Mouse (Mus musculus): ENCODE results near the gene Mbd3. TPM values are rescaled to one million over a fixed set of nuclear protein-coding genes. Genes with fewer than 3 reads are reported as not detected.
A peak's percentile ranks its signal among the peaks of the same experiment; 100 is the strongest.

The Mbd3 gene
- polyA plus RNA-seq, 1 experiment, result 186 TPM

DNA sequence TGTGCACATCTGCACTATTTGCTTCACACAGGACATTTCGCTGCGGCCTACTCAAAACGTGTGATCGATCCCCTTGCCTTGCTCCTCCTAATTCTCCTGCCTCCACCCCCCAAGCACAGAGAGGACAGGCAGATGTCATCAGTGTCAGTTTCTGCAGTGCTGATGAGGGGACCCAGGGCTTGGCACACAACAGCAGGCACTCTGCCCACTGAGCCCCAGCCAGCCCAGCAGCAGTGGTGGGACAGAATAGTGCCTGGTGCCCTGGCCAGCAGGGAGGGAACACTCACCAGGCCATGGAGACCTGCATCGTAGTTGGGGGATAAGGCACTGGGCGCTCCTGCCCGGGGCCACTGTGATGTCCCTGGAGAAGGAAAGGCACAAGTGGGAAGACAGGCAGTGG lies 16.2 kb upstream of the Mbd3 start:
- no peak overlapping the region for H3K27ac ChIP-seq (ENCODE audit: insufficient read depth, low read length)
- no peak for TF ChIP-seq POLR2A (IDR thresholded peaks at IDR 0.05; ENCODE audit: extremely low read depth, insufficient read depth, low read length)
- TF ChIP-seq CTCF (IDR thresholded peaks at IDR 0.05; ENCODE audit: extremely low read depth, insufficient read depth, low read length), result no peak
- no peaks in the 10 kb centered on the region for H3K4me1 ChIP-seq (ENCODE audit: control insufficient read depth, insufficient read depth, low read length)
- no peak overlapping the region for H3K4me3 ChIP-seq (ENCODE audit: insufficient read depth, low read length)

DNA sequence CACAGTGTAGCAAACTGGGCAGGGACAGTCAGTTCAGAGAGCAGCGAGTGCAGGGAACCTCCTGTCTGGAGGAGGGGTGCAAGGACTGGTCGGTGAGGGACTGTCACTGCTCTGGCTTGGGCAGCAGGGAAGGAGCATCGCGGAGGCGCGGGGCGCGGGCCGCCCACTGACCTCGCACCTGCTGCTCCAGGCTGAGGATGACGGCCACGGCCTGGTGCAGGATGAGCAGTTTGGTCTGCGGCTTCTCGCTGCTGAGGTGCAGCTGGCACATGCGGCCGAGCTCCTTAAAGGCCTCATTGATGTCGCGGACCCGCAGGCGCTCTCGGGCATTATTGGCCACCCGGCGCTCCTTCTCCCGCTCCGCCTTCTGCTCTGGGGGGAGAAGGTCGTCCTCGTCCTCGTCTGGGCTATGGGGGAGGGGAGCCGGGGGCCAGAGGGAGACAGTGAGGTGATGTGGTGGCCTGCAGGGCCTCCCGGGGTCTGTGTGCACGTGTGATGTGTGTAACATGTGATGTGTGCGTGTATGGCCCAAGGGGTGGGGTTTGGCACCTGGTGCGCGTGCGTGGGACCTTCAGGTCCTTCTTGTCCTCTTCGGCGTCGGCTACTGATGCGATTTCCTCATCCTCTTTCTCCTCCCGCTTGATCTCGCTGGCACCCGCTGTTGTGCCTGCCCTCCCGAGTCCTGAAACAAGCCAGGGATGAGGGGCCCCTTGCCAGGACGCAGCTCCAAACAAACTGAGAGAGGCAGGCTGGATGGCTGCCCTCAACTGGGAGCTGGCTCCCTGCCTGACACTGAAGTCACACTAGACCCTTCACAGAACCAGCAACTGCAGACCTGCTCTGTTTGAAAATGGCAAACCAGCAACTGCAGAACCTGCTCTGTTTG lies 13.5 kb upstream of the Mbd3 start:
- Histone ChIP-seq H3K4me3 (ENCODE audit: insufficient read depth, low read length) (no peak overlapping the region), H3K4me1 (ENCODE audit: control insufficient read depth, insufficient read depth, low read length) (no peaks in the 10 kb centered on the region), H3K27ac (ENCODE audit: insufficient read depth, low read length) (peak overlapping the region; percentile 53)
- TF ChIP-seq CTCF (IDR thresholded peaks at IDR 0.05; ENCODE audit: extremely low read depth, insufficient read depth, low read length), result no peak
- TF ChIP-seq POLR2A (IDR thresholded peaks at IDR 0.05; ENCODE audit: extremely low read depth, insufficient read depth, low read length), result no peak

- H3K4me3 ChIP-seq (ENCODE audit: insufficient read depth, low read length), result no peak overlapping the region
- H3K27ac ChIP-seq (ENCODE audit: insufficient read depth, low read length), result no peak overlapping the region
- H3K4me1 ChIP-seq (ENCODE audit: control insufficient read depth, insufficient read depth, low read length), result peaks cover 9% of the 10 kb centered on the region
- no peak for TF ChIP-seq POLR2A (IDR thresholded peaks at IDR 0.05; ENCODE audit: extremely low read depth, insufficient read depth, low read length)
- no peak for TF ChIP-seq CTCF (IDR thresholded peaks at IDR 0.05; ENCODE audit: extremely low read depth, insufficient read depth, low read length)
Observed at GRCm38 (mm10) chr10:80407924-80408323, 8.6 kb upstream of the Mbd3 start.

GRCm38 (mm10) chr10:80406684-80407501 lies 7.5 kb upstream of the Mbd3 start, which contains the start of gene Uqcr11:
Gene Uqcr11, minus strand, starts transcription at chr10:80406830.
- peak; percentile 99 for TF ChIP-seq POLR2A (IDR thresholded peaks at IDR 0.05; ENCODE audit: extremely low read depth, insufficient read depth, low read length)
- no peak for TF ChIP-seq CTCF (IDR thresholded peaks at IDR 0.05; ENCODE audit: extremely low read depth, insufficient read depth, low read length)
- Histone ChIP-seq H3K4me1 (ENCODE audit: control insufficient read depth, insufficient read depth, low read length) (peaks cover 9% of the 10 kb centered on the region), H3K27ac (ENCODE audit: insufficient read depth, low read length) (peak within 1 kb of the TSS; percentile 14; the same call in 1 of the 2 replicates), H3K4me3 (ENCODE audit: insufficient read depth, low read length) (peak within 1 kb of the TSS; percentile 72)

DNA sequence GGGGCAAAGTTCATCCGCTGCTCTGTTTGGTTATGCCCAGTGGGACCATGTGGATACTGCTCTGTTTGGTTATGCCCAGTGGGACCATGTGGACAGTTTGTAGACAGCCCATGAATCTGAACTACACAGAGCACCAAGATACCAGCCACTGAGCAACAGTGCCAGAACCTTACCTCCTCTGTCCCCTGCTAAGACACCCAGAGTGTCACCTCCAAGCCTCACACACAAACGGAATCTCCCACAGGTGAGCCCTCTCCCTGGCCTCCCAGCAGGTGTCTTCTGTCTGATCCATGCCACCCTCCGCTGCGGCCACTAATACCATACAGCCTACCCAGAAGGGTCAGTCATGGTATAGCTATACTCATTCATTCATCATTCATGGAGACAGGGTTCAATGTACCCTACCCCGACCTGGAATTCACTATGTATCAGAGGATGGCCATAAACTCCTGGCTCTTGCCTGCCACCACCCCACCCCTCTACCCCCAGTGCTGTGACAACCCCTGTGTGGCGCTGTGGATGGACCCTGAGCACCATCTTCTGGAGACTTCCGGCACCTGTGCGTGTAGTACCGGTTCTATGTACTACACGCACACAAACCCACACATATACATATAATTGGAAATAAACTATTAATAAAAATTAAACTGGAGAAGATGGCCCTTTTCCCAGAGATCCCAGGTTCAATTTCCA lies 6.3 kb upstream of the Mbd3 start:
- Histone ChIP-seq H3K27ac (ENCODE audit: insufficient read depth, low read length) (no peak overlapping the region), H3K4me1 (ENCODE audit: control insufficient read depth, insufficient read depth, low read length) (peaks cover 9% of the 10 kb centered on the region), H3K4me3 (ENCODE audit: insufficient read depth, low read length) (peak overlapping the region; percentile 72)
- TF ChIP-seq CTCF (IDR thresholded peaks at IDR 0.05; ENCODE audit: extremely low read depth, insufficient read depth, low read length) (0 out of 2 replicates have a peak, but pooled peaks have one; percentile 13), POLR2A (IDR thresholded peaks at IDR 0.05; ENCODE audit: extremely low read depth, insufficient read depth, low read length) (no peak)

- H3K4me3 ChIP-seq (ENCODE audit: insufficient read depth, low read length), result no peak overlapping the region
- H3K27ac ChIP-seq (ENCODE audit: insufficient read depth, low read length), result no peak overlapping the region
- peak; percentile 45 for TF ChIP-seq CTCF (IDR thresholded peaks at IDR 0.05; ENCODE audit: extremely low read depth, insufficient read depth, low read length)
- TF ChIP-seq POLR2A (IDR thresholded peaks at IDR 0.05; ENCODE audit: extremely low read depth, insufficient read depth, low read length), result no peak
- peaks cover 12% of the 10 kb centered on the region for H3K4me1 ChIP-seq (ENCODE audit: control insufficient read depth, insufficient read depth, low read length)
Observed at GRCm38 (mm10) chr10:80403044-80403692, 3.8 kb upstream of the Mbd3 start.

DNA sequence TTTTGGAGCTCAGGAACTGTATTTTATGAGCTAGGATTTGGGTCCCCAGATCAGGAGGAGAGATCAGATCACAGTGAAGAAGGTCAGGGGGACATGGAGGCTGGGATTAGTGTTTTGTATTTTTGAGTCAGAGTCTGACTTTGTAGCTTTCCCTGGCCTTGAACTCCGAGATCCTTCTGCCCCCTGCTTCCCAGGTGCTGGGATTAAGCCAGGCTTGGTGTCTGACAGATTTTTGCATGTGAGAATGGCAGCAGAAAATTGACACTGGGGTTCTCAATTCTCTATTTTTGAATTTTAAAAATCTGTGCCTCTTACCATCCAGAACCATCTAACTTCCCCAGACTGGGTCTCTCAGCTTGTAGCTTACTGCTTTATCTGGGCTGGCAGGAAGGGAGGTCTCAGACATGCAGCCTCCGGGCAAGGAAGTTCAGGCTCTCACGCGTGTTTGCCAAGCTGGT lies 1.4 kb upstream of the Mbd3 start:
- TF ChIP-seq CTCF (IDR thresholded peaks at IDR 0.05; ENCODE audit: extremely low read depth, insufficient read depth, low read length) (no peak), POLR2A (IDR thresholded peaks at IDR 0.05; ENCODE audit: extremely low read depth, insufficient read depth, low read length) (0 out of 2 replicates have a peak, but pooled peaks have one; percentile 32)
- Histone ChIP-seq H3K4me1 (ENCODE audit: control insufficient read depth, insufficient read depth, low read length) (peaks cover 19% of the 10 kb centered on the region), H3K27ac (ENCODE audit: insufficient read depth, low read length) (0 out of 2 replicates have a peak overlapping the region, but pooled peaks have one; percentile 45), H3K4me3 (ENCODE audit: insufficient read depth, low read length) (no peak overlapping the region)

DNA sequence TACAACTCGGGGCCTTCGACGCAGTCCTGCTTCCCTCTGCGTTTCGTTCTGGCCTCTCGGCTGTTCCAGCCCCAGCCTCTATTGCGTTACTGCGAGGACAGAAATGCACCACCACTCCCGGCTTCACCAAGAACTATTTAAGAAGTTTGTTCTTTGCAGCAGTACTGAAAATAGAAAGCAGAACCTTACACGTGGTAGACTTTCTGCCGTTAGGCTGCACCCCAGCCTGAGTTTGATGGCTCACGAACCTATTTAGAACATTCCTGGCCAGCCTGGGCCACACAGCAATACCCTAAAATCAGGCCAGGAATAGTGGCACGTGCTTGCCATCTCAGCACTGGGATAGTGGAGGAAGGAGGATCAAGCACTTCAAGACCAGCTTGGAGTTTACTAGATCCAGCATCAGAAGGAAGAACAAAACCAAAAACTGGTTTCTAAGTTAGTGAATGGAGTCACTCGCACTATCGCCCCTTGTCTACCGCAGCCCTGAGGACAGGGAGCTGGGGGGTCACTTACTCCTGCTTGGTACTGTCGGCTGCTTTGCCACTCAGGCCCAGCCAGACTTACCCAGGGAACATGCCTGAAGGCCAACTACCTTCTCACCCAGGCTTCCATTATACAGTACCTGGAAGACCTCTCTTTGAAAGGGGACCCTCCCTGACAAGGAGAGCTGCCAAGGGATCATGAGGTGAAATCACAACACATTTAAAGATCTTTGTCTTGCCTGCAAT lies 788 bp upstream of the Mbd3 start:
- H3K4me3 ChIP-seq (ENCODE audit: insufficient read depth, low read length), result peak overlapping the region; percentile 39
- H3K27ac ChIP-seq (ENCODE audit: insufficient read depth, low read length), result peak overlapping the region; percentile 45; the same call in 1 of the 2 replicates
- TF ChIP-seq CTCF (IDR thresholded peaks at IDR 0.05; ENCODE audit: extremely low read depth, insufficient read depth, low read length) (no peak), POLR2A (IDR thresholded peaks at IDR 0.05; ENCODE audit: extremely low read depth, insufficient read depth, low read length) (peak; percentile 37; the same call in 1 of the 2 replicates)
- H3K4me1 ChIP-seq (ENCODE audit: control insufficient read depth, insufficient read depth, low read length), result peaks cover 15% of the 10 kb centered on the region
